Mouse (Mus musculus) urinary bladder, adult 2 months (tissue): ENCODE results near the gene Hexb. TPM values are rescaled to one million over a fixed set of nuclear protein-coding genes. Genes with fewer than 3 reads are reported as not detected.
"Not testable (repeated sequence)": the region's sequence is repeated elsewhere in the genome, so short reads cannot be mapped to it uniquely, and the experiment has no call there.

Experiments
- DNase-seq: peaks from one replicate; pipeline ENCODE4 v3.0.0; 2022; ENCODE audit warnings: low spot score
- polyA plus RNA-seq: library from polyadenylated mRNA; depleted of rRNA; stranded (reverse); fragments of >200 nt; gene quantifications from 2 replicates; pipeline ENCODE4 v1.2.3, GENCODE M21; 2012; rRNA removed

Gene Hexb
- polyA plus RNA-seq, 1 experiment: 113 TPM

DNA sequence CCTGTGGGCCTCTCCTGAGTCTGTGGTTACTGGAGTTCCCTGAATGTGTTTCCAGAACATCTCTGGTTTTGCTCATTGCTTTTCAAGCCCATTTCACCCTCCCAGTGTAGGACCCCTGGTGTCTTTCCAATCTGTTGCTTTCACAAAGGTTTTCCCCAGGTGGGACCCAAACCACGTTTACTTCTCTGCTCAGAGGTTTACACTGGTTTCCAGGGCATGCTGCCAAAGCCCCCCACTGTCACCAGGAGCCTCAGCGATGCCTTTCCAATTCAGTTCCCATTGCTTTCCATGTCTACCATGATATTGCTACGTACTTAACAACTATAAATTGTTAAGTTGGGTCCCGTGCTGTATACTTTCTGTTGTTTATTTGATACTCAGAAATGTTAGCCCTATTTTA is 15.3 kb downstream of the Hexb start:
- no peak for DNase-seq

DNA sequence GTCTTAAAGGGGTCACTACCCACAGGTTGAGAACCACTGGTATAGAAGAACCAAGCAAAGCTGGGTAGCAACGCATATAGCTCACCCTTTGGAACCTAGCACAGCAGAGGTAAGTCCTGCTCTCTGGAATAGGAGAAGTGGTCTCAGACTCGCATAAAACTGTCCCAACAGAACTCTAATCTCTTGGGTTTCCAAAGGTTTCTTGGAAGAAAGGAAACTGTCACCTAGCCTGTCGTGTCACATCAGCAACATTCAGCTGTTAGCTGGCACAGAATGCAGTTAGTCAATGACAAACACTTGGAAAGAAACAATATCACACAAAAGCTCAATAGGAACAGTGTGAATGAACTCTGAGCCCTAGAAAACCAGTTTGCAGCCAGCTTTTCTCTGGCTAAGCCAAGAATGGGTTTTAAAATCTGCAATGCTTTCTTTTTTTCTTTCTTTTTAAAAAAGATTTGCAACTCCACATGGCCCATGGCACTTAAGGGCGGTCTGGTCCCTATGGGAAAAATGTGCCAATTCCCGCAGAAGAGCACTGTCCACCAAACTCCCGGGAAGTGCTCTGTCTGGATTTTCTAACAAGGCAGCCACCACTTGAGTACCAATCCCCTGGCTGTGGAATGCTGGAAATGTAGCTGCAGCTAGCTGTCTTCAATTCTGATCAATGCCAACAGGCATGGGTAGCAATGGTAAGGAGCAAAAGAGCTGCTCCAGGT is 17.9 kb downstream of the Hexb start:
- DNase-seq: no peak

GRCm38 (mm10) chr13:97178943-97179342 is 19.2 kb downstream of the Hexb start:
- no peak for DNase-seq

DNA sequence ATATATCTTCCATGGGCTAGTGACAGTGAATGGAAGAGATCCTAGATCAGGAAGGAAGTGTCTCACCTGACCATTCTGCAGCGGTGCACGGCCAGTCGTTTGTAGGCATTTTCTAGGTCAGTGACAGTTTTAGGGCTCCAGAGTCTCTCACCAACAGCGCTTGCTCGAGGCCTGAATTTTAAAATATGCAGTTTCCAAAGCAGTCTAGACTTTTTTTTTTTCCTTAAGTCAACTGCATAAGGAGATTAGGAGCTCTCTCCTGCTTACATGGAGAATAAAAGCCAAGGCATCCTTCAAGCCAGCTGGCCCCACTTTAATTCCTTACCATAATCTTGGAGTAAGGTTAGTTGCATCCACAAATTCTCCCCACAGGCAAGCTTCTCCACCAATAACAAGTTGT is 21.4 kb downstream of the Hexb start:
- no peak for DNase-seq

- DNase-seq: no peak
These were observed 22.5 kb downstream of the Hexb start for GRCm38 (mm10) chr13:97175520-97176264.

DNA sequence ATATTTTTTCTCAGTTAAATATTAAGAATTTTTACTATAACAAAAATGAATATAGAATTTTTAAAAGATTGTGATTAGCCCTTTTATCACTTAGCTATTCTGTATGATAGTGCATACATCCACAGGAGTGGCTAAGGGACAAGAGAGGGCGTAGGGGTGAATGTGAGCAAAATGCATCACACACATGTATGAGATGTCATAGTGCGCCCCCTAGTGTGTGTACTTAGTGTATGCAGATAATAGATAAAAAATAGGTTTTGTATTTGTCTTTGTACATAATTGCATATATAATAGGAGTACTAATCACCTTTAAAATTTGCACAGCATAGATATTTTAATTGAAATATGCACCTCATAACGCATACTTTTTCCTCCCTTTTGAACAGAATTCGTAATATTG is 52.3 kb downstream of the Hexb start:
- no peak for DNase-seq

GRCm38 (mm10) chr13:97142321-97142720 is 55.8 kb downstream of the Hexb start:
- DNase-seq: no peak

DNA sequence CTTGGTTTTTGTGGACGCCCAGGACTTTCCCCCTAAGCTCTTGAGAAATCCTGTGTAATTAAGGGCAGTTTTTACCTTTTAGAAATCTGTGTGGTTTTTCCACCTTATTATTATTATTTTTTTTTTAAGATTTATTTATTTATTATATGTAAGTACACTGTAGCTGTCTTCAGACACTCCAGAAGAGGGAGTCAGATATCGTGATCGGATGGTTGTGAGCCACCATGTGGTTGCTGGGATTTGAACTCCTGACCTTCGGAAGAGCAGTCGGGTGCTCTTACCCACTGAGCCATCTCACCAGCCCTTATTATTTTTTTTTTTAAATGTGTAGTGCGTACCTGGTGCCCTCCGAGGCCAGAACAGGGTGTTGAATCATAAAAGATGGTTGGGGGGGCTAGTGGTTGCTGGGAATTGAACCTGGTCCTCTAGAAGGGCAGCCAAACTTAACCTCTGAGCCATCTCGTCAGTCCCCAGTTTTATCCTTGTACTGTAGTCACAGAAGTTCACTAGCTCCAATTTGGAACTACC is 59.7 kb downstream of the Hexb start:
- DNase-seq: not testable (repeated sequence)

- peak; percentile 75 for DNase-seq
These were observed 60.4 kb downstream of the Hexb start, which contains the start of the genes Gfm2 and Nsa2 for GRCm38 (mm10) chr13:97137466-97138400. Gene Gfm2 (plus strand): TSS chr13:97137937. Gene Nsa2 (minus strand): TSS chr13:97137937.

DNA sequence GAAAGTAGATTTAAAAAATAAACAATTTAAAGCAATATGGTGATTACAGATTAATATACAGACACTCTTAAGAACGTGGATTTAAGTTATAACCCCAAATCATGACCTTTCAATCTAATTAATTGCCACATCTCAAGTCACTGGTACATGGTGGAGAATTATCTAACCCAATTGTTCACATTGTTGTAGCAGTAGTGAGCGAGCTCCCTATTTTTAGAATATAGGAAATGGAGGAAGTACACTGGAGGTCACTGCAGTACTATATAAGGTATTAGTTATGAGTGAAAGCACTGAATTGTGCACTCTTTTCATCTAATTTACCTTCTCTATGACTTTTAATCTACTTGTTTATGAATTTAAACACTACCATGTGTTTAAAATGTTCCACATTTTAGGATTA is 67.7 kb downstream of the Hexb start:
- DNase-seq: not testable (repeated sequence)

GRCm38 (mm10) chr13:97129654-97130053 is 68.5 kb downstream of the Hexb start:
- DNase-seq: not testable (repeated sequence)

Other genes starting within 250 kb of the Hexb start
- gene 1700029F12Rik, start 164.0 kb downstream of the Hexb start, polyA plus RNA-seq: 0.06 and 0.13 TPM in 2 replicates
- 0.18 and 0.21 TPM in 2 replicates for gene Fam169a, start 131.1 kb downstream of the Hexb start, polyA plus RNA-seq
- gene Gm6169, start 99.1 kb downstream of the Hexb start, polyA plus RNA-seq: 8.9 and 12.4 TPM in 2 replicates
- 23.5 and 24.4 TPM in 2 replicates for gene Gfm2, start 60.4 kb downstream of the Hexb start, polyA plus RNA-seq
- 105 and 145 TPM in 2 replicates for gene Nsa2, start 60.4 kb downstream of the Hexb start, polyA plus RNA-seq
- gene Enc1, start 42.7 kb upstream of the Hexb start, polyA plus RNA-seq: 7.4 and 9.3 TPM in 2 replicates